Mouse (Mus musculus): ENCODE results near the gene Ip6k3.
A peak's percentile ranks its signal among the peaks of the same experiment; 100 is the strongest.

The Ip6k3 gene

GRCm38 (mm10) chr17:27122701-27123100 lies 44.9 kb downstream of the Ip6k3 start:
- no peak for DNase-seq (ENCODE audit: low spot score)

DNA sequence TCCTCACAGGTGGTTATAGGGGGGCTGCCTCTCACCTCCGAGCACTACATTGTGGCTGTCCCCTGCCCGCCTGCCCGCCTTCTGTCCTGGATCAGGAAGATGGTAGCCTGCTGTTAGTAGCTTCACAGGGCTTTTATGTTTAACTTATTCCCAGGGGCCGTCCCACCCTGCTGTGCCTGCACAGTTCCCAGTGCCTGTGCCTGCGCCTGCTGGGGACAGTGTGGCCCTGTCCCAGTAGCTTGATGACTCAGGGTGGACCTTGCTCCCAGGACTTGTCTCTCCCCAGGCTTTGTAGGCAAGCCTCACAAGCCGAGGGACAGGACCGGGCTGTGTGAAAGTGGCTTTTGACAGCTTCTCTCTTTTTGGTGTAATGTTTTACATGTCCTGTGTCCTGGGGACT lies 45.8 kb downstream of the Ip6k3 start:
- DNase-seq (ENCODE audit: low spot score): no peak

GRCm38 (mm10) chr17:27121266-27121665 lies 46.3 kb downstream of the Ip6k3 start:
- no peak for DNase-seq (ENCODE audit: low spot score)

- peak; percentile 23 for DNase-seq (ENCODE audit: low spot score)
Observed at GRCm38 (mm10) chr17:27120561-27121024, 47.0 kb downstream of the Ip6k3 start.

- no peak for DNase-seq (ENCODE audit: low spot score)
Observed at GRCm38 (mm10) chr17:27119954-27120353, 47.6 kb downstream of the Ip6k3 start.

- DNase-seq (ENCODE audit: low spot score): no peak
Observed at GRCm38 (mm10) chr17:27119540-27119895, 48.1 kb downstream of the Ip6k3 start.

GRCm38 (mm10) chr17:27118676-27119539 lies 48.7 kb downstream of the Ip6k3 start:
- DNase-seq (ENCODE audit: low spot score): peak; percentile 20

GRCm38 (mm10) chr17:27110072-27110471 lies 57.5 kb downstream of the Ip6k3 start:
- DNase-seq (ENCODE audit: low spot score): no peak

DNA sequence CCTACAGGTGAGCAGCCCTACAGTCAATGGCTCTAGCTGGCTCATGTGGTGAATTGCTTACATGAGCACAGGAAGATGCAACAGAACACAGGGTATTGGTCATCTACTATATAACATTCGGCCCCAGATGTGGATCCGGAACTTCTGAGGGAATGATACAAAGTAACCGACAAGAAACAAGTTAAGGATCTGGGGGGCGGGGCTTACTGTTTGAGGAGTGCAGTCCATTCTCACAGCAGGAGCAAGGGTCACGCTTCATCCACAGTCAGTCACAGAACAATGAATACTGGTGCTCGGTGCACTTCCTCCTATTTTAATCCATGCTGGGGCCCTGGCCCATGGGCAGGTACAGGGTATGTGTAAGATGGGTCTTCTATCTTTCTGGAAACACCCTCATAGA lies 59.7 kb downstream of the Ip6k3 start:
- DNase-seq (ENCODE audit: low spot score): no peak

- DNase-seq (ENCODE audit: low spot score): peak; percentile 36
Observed at GRCm38 (mm10) chr17:27106745-27107144, 60.9 kb downstream of the Ip6k3 start.

GRCm38 (mm10) chr17:27105698-27106470 lies 61.7 kb downstream of the Ip6k3 start:
- no peak for DNase-seq (ENCODE audit: low spot score)

DNA sequence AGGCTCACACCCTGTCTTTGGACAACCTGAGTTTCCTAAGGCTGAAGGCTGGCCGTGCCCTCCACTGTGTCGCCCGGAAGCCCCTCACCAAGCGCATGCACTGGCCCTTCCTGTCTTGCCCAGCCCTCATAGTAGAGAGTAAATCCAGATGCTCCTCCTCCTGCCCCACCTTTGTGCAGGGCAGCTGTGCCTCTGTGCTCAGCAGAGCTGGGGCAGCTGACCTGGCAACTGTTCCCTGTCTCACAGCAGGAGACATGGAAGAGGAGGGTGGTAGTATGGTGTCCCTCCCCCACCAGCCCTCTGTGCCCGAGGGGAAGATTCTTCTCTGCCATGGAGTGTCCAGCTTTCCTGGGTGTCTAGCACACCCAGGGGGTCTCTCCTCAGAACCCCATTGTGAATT lies 65.9 kb downstream of the Ip6k3 start:
- DNase-seq (ENCODE audit: low spot score): no peak

DNA sequence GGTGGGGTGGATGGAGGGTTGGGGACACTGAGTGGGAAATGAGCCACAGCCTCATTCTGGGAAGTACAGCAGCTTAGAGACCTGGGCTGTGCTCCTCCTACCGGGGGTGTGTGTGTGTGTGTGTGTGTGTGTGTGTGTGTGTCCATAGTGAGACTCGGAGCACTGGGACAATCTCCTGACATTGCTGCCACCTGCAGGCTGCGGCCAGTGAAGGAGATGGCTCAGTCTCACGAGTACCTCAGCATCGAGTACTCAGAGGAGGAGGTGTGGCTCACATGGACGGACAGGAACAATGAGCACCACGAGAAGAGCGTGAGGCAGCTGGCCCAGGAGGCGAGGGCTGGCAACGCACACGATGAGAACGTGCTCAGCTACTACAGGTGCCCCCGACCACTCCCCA lies 71.9 kb downstream of the Ip6k3 start:
- no peak for DNase-seq (ENCODE audit: low spot score)
